Mouse (Mus musculus): ENCODE measurements around the gene Dnah7a. TPM values are rescaled to one million over a fixed set of nuclear protein-coding genes. Genes with fewer than 3 reads are reported as not detected.
"Not testable (repeated sequence)": the region's sequence is repeated elsewhere in the genome, so short reads cannot be mapped to it uniquely, and the experiment has no call there.

Dnah7a gene
- total and polyA plus RNA-seq, 3 experiments, result not detected

DNA sequence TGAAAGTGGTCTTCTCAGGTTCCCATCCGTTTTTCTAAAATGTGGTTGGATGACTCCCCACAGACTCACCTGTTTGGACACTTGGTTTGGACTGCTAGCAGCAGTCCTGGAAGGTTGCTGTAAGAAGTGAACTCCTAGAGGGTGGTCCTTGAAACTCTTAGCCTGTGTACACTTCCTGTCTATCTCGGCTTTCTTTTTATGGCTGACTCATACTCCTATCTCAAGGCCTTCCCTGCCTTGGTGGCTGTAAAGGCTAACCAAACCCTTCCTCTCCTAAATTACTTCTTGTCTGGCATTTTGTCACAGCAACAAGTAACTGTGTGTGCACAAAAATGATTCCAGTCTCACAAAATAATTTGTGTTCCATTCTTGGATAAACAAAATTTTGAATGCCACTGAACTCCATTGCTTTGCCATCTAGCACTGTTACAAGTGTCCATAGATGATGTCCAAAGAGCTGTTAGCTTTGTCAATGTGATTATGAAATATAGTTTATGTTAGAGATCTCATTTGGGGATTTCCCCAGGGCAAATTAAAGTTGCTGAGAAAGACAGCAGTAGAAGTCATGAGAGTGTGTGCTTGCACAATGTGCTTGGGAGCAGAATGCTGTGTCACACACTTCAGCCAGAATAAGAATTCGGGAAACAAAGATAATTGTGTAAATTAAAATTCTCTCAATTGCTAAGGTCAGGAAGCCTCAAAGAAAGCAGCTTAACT, 35.3 kb upstream of the Dnah7a start:
- TF ChIP-seq NELFE (IDR thresholded peaks at IDR 0.05; ENCODE audit: low read depth, low read length), result no peak
- DNase-seq (ENCODE audit: low read depth, low spot score), result no peak
- Histone ChIP-seq H3K4me3 (ENCODE audit: control insufficient read depth in 1 of 2, insufficient read depth in 1 of 2, low read depth in 2 of 2, low read length in 2 of 2) (no peak overlapping the region), H3K9me3 (replicated peaks; ENCODE audit: insufficient read depth, low read length) (no peaks in the 10 kb centered on the region), H3K27me3 (ENCODE audit: control insufficient read depth in 1 of 2, insufficient read depth in 2 of 2, low read length in 2 of 2) (no peaks in the 10 kb centered on the region), H3K27ac (ENCODE audit: control insufficient read depth, low read depth, low read length) (no peak overlapping the region), H3K4me1 (ENCODE audit: control insufficient read depth in 1 of 2, insufficient read depth in 2 of 2, low read length in 2 of 2) (no peaks in the 10 kb centered on the region), H3K79me2 (ENCODE audit: control insufficient read depth, insufficient read depth, low read length, poor library complexity) (no peaks in the 10 kb centered on the region), H3K36me3 (ENCODE audit: control insufficient read depth in 1 of 2, insufficient read depth in 2 of 2, low read length in 2 of 2) (no peaks in the 10 kb centered on the region), H3K9ac (ENCODE audit: control insufficient read depth, low read depth, low read length, poor library complexity, severe bottlenecking) (no peak overlapping the region)

DNA sequence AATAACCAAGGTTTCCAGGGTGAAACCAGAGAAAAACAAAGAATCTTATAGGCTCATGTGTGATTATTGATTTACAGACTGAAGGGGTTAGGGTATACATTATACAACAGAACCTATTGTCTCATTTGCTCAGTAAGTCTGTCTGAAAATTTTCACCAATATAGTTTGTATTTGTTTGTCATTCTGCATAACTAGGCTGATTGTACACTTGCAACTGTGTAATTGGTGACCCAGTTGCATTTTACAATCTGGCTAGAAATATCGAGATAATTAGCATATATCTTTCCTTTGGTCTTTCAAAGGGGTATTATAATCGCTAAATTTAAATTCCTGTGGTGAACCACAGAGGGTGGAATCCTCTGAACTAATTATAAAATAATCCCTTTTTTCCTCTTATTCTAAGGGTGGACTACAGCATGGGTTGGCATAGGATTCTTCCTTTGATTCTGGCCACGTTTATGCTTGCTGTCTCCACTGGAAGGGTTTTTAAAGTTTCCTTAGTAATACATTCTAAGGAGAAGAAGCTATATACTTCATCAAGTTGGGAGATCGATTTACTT, 34.3 kb upstream of the Dnah7a start:
- no peaks in the 10 kb centered on the region for H3K4me1 ChIP-seq (ENCODE audit: control insufficient read depth in 1 of 2, insufficient read depth in 2 of 2, low read length in 2 of 2)
- no peaks in the 10 kb centered on the region for H3K79me2 ChIP-seq (ENCODE audit: control insufficient read depth, insufficient read depth, low read length, poor library complexity)
- H3K36me3 ChIP-seq (ENCODE audit: control insufficient read depth in 1 of 2, insufficient read depth in 2 of 2, low read length in 2 of 2), result no peaks in the 10 kb centered on the region
- DNase-seq (ENCODE audit: low read depth, low spot score), result no peak
- H3K4me3 ChIP-seq (ENCODE audit: control insufficient read depth in 1 of 2, insufficient read depth in 1 of 2, low read depth in 2 of 2, low read length in 2 of 2), result no peak overlapping the region
- H3K9me3 ChIP-seq (replicated peaks; ENCODE audit: insufficient read depth, low read length), result no peaks in the 10 kb centered on the region
- H3K9ac ChIP-seq (ENCODE audit: control insufficient read depth, low read depth, low read length, poor library complexity, severe bottlenecking), result no peak overlapping the region
- TF ChIP-seq POLR2A (IDR thresholded peaks at IDR 0.05; ENCODE audit: control insufficient read depth in 1 of 2, insufficient read depth in 1 of 2, low read depth in 1 of 2, low read length in 2 of 2, poor library complexity in 1 of 2) (no peak), CHD1 (IDR thresholded peaks at IDR 0.05; ENCODE audit: low read depth, low read length) (no peak), CTCF (IDR thresholded peaks at IDR 0.05 in 2 of 3, conservative IDR thresholded peaks at IDR 0.05 in 1 of 3; ENCODE audit: control insufficient read depth in 1 of 3, insufficient read depth in 1 of 3, low read depth in 2 of 3, low read length in 3 of 3, poor library complexity in 1 of 3, severe bottlenecking in 1 of 3) (no peak), ZC3H11A (IDR thresholded peaks at IDR 0.05; ENCODE audit: low read depth, low read length) (no peak), TBP (IDR thresholded peaks at IDR 0.05; ENCODE audit: low read depth, low read length) (no peak), NRF1 (IDR thresholded peaks at IDR 0.05; ENCODE audit: insufficient read depth, low read depth, low read length, poor library complexity, severe bottlenecking) (no peak)
- H3K27me3 ChIP-seq (ENCODE audit: control insufficient read depth in 1 of 2, insufficient read depth in 2 of 2, low read length in 2 of 2), result no peaks in the 10 kb centered on the region
- H3K27ac ChIP-seq (ENCODE audit: control insufficient read depth, low read depth, low read length), result no peak overlapping the region

DNA sequence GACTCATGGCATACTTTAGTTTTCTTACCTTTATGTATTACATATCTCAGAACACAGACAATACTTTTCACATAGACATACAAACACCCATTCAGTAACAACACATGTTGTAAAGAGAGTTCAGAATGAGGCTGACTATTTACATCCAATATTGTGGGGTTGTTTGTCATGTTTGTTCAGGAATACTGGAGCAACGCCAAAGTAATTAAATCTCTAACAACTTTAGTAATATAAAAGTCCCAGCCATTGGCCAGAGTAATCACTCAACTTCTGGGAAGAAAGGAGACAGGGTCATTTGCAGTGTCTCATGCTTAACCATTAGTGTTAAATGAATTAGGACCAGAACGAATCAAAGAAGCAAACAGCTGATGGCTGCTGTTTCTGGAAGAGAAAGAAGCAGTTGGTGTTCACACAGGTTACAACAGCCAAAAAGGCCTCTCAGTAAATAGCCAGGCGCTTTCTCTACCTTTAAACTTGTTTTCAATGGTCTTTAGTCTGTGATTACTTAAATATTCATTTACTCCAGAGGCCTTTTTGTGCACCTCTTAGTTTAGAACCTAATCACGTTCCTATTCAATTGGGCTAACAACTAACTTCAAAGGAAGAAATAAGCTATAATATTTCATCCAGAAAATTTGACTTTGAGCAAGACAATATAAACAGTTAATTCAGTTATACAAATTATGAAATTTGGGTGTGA, 33.6 kb upstream of the Dnah7a start:
- H3K9ac ChIP-seq (ENCODE audit: control insufficient read depth, low read depth, low read length, poor library complexity, severe bottlenecking); H3K79me2 ChIP-seq (ENCODE audit: control insufficient read depth, insufficient read depth, low read length, poor library complexity); H3K9me3 ChIP-seq (replicated peaks; ENCODE audit: insufficient read depth, low read length); H3K27ac ChIP-seq (ENCODE audit: control insufficient read depth, low read depth, low read length); H3K36me3 ChIP-seq (ENCODE audit: control insufficient read depth in 1 of 2, insufficient read depth in 2 of 2, low read length in 2 of 2); H3K27me3 ChIP-seq (ENCODE audit: control insufficient read depth in 1 of 2, insufficient read depth in 2 of 2, low read length in 2 of 2); H3K4me1 ChIP-seq (ENCODE audit: control insufficient read depth in 1 of 2, insufficient read depth in 2 of 2, low read length in 2 of 2); H3K4me3 ChIP-seq (ENCODE audit: control insufficient read depth in 1 of 2, insufficient read depth in 1 of 2, low read depth in 2 of 2, low read length in 2 of 2); DNase-seq (ENCODE audit: low read depth, low spot score): not testable (repeated sequence)

All from MEL (cell line).